Mouse (Mus musculus): ENCODE measurements at regions not wholly inside any gene's neighbourhood (a gene's known extent, or its start where the extent isn't known, plus 50 kb on each side); places are given as distances from the start of the nearest gene placed in this dataset.

DNA sequence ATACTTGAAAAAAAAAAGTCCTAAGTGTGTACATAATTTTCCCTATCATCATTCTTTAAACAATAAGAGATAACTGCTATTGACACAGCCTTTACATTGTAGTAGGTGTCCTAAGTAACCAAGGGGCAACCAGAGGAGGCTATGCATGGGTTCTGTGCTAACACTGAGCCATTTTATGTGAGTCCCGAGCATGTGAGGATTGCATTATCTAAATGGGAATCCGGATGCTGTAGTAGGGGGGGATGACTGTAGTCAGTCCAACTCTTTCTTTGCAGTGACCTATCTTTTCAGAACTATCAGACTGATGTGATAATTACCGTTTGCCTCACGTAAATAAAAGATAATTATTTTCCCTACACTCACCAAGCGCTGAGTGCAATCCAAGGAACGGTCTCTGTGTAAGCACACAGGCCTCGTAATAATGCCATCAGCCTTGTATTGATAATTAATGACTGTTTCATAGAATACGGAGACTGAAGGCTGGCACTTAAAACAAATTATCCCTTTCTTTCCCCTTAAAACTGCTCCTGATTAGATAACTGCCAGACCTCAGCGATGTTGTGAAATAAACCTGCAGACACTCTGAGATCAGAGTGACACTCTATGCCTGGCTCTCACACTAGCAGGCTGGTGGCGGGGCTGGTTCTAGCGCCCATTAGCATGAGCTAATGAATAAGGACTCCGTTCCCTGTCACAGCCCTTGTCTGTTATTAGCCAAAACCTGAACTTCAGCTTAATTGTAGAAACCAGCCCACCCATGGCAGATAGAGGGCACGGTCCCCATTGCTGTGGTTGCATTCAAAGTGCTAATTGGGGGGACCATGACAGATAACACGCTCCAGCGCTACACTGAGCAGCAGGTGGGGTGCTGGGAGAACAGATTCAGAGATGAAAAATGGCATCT, 165.4 kb downstream of the Cd83 start:
- no peak overlapping the region for H3K4me3 ChIP-seq (replicated peaks; ENCODE audit: control insufficient read depth, low read depth, low read length)
- no peak overlapping the region for H3K27ac ChIP-seq (ENCODE audit: control insufficient read depth, insufficient read depth, low read depth, low read length, poor library complexity)
- no peak for TF ChIP-seq POLR2A (IDR thresholded peaks at IDR 0.05; ENCODE audit: borderline replicate concordance, control insufficient read depth, low read depth, low read length)
- no peak for TF ChIP-seq CTCF (IDR thresholded peaks at IDR 0.05; ENCODE audit: control insufficient read depth, insufficient read depth, low read length)
- 80% methylated on average over 15 of the region's 15 CpGs for WGBS
- no peaks in the 10 kb centered on the region for H3K4me1 ChIP-seq (ENCODE audit: control insufficient read depth, insufficient read depth, low read length)

DNA sequence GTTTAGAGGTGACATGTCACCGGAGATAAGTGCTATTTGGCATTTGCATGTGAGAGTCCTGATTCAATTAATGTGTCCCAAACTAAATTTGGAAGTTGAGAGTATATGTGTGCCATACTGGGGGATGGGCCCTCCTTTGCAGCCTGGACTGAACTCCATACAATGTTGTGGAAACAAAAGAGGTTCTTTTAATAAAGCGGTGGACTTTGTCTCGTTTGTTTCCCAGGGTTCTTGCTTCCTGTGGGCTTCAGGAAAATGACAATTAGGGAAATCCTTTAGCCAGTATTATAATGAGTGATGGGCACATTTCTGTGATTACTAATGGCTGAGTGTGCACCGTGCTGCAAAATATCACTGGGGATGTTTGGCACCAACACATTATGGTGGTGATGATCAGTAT, 167.9 kb downstream of the Cd83 start:
- TF ChIP-seq POLR2A (IDR thresholded peaks at IDR 0.05; ENCODE audit: borderline replicate concordance, control insufficient read depth, low read depth, low read length) (no peak), CTCF (IDR thresholded peaks at IDR 0.05; ENCODE audit: control insufficient read depth, insufficient read depth, low read length) (no peak)
- Histone ChIP-seq H3K4me1 (ENCODE audit: control insufficient read depth, insufficient read depth, low read length) (no peaks in the 10 kb centered on the region), H3K4me3 (replicated peaks; ENCODE audit: control insufficient read depth, low read depth, low read length) (no peak overlapping the region), H3K27ac (ENCODE audit: control insufficient read depth, insufficient read depth, low read depth, low read length, poor library complexity) (no peak overlapping the region)
- 62% methylated on average over 4 of the region's 4 CpGs for WGBS

DNA sequence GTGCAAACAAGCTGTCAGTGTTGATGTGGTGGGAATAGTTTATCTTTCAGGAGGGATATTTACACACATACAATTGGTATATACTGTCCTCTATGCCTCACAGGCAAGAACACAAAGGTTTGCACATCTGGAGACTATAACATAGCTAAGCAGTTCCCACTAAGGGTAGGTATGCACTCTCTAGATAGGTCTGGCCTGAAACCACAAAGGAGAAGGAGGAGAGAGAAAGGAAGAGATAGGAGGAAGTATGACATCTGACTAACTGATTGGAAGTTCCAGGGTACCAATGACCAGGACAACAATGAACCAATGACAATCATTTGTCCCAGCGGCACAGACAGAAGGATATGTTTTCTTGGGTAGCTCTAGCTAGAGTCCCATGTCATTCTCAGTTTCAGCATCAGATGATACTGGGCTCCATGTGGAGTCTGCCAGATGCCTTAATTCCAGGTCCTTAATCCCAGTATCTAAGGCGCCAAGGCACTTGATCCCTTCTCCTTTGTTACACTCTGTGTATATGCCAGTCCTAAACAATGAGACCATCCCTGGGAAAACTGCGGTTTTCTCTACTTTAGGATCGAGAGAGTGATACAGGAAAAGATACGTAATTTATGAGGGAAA, 168.5 kb downstream of the Cd83 start:
- WGBS = 79% methylated on average over 5 of the region's 5 CpGs
- Histone ChIP-seq H3K27ac (ENCODE audit: control insufficient read depth, insufficient read depth, low read depth, low read length, poor library complexity) (no peak overlapping the region), H3K4me1 (ENCODE audit: control insufficient read depth, insufficient read depth, low read length) (no peaks in the 10 kb centered on the region), H3K4me3 (replicated peaks; ENCODE audit: control insufficient read depth, low read depth, low read length) (no peak overlapping the region)
- no peak for TF ChIP-seq CTCF (IDR thresholded peaks at IDR 0.05; ENCODE audit: control insufficient read depth, insufficient read depth, low read length)
- TF ChIP-seq POLR2A (IDR thresholded peaks at IDR 0.05; ENCODE audit: borderline replicate concordance, control insufficient read depth, low read depth, low read length) = no peak

DNA sequence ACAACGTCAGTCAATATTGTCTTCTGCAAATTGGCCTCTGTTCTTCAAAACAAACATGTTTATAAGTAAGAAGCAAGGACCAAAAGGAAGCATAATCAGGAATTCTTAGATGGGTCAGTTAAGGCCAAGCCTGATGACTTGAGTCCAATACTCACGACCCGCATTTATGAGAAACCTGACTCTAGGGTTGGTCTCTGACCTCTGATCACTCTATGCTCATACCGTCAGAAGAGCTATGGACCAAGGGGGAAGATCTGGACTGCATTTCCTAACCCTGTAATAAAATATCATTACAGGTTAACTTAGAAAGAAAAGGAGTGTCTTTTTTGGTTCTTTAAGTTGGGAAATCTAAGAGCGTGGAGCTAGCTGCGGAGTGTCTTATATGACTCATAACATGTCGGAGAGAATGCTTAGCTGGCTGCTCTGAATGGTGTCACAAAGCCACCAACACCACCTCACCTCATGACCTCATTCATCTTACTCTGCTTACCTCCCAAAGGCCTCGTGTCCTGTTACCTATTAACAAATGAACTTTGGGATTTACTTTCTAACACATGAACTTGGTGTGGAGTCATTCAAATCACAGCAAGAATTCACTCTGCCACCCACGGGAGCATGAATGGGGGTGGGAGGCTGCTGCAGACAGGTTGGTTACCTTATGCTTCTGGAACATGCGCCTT, 170.3 kb downstream of the Cd83 start:
- Histone ChIP-seq H3K27ac (ENCODE audit: control insufficient read depth, insufficient read depth, low read depth, low read length, poor library complexity) (no peak overlapping the region), H3K4me1 (ENCODE audit: control insufficient read depth, insufficient read depth, low read length) (no peaks in the 10 kb centered on the region; the same call in 1 of the 2 replicates), H3K4me3 (replicated peaks; ENCODE audit: control insufficient read depth, low read depth, low read length) (no peak overlapping the region)
- TF ChIP-seq CTCF (IDR thresholded peaks at IDR 0.05; ENCODE audit: control insufficient read depth, insufficient read depth, low read length) (no peak), POLR2A (IDR thresholded peaks at IDR 0.05; ENCODE audit: borderline replicate concordance, control insufficient read depth, low read depth, low read length) (no peak)
- 83% methylated on average over 10 of the region's 10 CpGs for WGBS

DNA sequence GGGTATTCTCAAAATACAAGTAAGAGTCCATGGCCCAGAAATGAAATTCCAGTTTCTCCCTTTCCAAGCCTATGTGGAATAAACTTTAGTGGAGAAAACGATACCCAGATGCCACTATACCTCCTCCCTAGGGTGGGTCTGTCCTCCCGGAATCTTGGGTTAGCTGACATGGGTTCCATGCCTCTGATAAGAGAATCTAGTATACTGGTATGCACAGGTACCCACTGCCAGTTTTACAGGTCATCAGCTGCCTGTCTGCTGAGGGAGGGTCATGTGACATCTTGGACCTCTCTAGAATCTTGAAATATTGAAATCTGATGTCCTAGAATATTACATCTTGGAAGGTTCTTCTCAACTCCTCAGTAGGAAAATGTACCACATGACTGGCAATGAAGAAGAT, 172.5 kb downstream of the Cd83 start:
- Histone ChIP-seq H3K27ac (ENCODE audit: control insufficient read depth, insufficient read depth, low read depth, low read length, poor library complexity) (no peak overlapping the region), H3K4me1 (ENCODE audit: control insufficient read depth, insufficient read depth, low read length) (peaks cover 5% of the 10 kb centered on the region), H3K4me3 (replicated peaks; ENCODE audit: control insufficient read depth, low read depth, low read length) (no peak overlapping the region)
- WGBS = 63% methylated on average over 2 of the region's 2 CpGs
- no peak for TF ChIP-seq POLR2A (IDR thresholded peaks at IDR 0.05; ENCODE audit: borderline replicate concordance, control insufficient read depth, low read depth, low read length)
- TF ChIP-seq CTCF (IDR thresholded peaks at IDR 0.05; ENCODE audit: control insufficient read depth, insufficient read depth, low read length) = no peak

DNA sequence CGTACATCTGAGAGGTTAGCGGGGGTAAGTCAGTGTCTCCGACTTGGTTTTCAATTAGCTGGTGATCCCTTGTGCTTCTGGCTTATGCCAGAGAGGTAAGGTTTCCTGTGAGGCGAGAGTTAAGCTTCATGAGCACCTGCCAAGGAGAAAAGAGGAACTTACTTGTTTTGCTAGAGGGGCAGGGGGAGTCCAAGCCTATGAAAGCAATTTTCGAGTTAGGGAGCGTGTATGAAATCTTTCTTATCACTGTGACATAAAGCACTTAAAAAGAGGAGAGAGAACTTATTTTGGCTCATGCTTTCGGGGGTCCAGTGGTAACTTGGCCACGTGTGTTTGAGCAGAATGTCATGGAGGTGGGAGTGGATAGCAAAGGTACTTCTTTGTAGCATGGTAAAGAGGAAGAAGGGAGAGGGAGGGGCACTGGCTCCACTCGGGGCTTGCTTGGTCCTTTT, 174.6 kb downstream of the Cd83 start:
- 2% methylated on average over 9 of the region's 9 CpGs for WGBS
- Histone ChIP-seq H3K4me1 (ENCODE audit: control insufficient read depth, insufficient read depth, low read length) (peaks cover 9% of the 10 kb centered on the region), H3K4me3 (replicated peaks; ENCODE audit: control insufficient read depth, low read depth, low read length) (no peak overlapping the region), H3K27ac (ENCODE audit: control insufficient read depth, insufficient read depth, low read depth, low read length, poor library complexity) (peak overlapping the region; percentile 42; the same call in 1 of the 2 replicates)
- TF ChIP-seq POLR2A (IDR thresholded peaks at IDR 0.05; ENCODE audit: borderline replicate concordance, control insufficient read depth, low read depth, low read length) = no peak

DNA sequence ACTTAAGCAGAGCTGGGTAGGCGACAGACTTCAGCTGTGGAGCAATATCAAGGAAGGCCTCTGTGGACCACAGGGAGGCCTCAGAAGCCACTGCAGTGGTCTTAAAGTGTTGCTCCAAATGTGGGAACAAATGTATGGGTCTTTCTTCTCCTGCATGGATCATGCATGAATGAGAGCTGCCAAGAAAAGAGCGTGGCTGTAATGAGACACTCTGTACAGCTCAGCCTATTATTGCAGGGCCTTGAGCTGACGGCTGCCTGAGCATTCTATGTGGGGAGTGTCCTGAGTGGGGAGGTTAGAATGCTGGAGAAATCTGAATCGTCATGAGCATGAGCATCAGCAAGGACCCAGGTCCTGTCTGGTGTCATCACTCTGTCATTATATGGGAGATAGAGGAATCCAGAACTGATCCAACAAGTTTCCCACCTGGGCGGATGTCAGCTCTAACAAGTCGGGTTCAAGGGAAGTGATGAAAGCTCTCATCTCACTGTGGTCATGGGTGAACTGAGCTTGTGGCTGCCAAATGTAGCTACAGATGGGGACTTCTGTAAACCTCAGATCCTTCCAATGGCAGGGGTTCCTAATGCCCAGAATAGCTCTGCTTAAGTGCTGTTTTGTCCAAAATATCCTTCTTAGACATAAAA, 176.6 kb downstream of the Cd83 start:
- peak overlapping the region; percentile 8; the same call in 1 of the 2 replicates for H3K27ac ChIP-seq (ENCODE audit: control insufficient read depth, insufficient read depth, low read depth, low read length, poor library complexity)
- WGBS = 46% methylated on average over 6 of the region's 6 CpGs
- H3K4me1 ChIP-seq (ENCODE audit: control insufficient read depth, insufficient read depth, low read length) = peaks cover 9% of the 10 kb centered on the region
- no peak overlapping the region for H3K4me3 ChIP-seq (replicated peaks; ENCODE audit: control insufficient read depth, low read depth, low read length)
- TF ChIP-seq CTCF (IDR thresholded peaks at IDR 0.05; ENCODE audit: control insufficient read depth, insufficient read depth, low read length) (no peak), POLR2A (IDR thresholded peaks at IDR 0.05; ENCODE audit: borderline replicate concordance, control insufficient read depth, low read depth, low read length) (no peak)

All from bone marrow, adult 2 months (tissue).